Mouse (Mus musculus) kidney, adult 2 months (tissue): ENCODE measurements around the gene Zcchc2. TPM values are rescaled to one million over a fixed set of nuclear protein-coding genes. Genes with fewer than 3 reads are reported as not detected.
A peak's percentile ranks its signal among the peaks of the same experiment; 100 is the strongest.

ENCODE experiments used
- DNase-seq: peaks from one replicate; pipeline ENCODE4 v3.0.0; 2021
- H3K27ac ChIP-seq: fragments of 200-500 bp; 2 replicates; pipeline ENCODE4 v1.5.1; 2012; ENCODE audit warnings: low read depth, low read length, control low read depth, inconsistent platforms; ENCODE audit not compliant: insufficient read depth
- H3K27me3 ChIP-seq: fragments of 200-500 bp; replicated peaks from 2 replicates; pipeline ENCODE4 v1.6.1; 2012; ENCODE audit warnings: mild to moderate bottlenecking, moderate library complexity, low read length, inconsistent platforms; ENCODE audit not compliant: control insufficient read depth, insufficient read depth
- H3K36me3 ChIP-seq: fragments of 200-500 bp; 2 replicates; pipeline ENCODE4 v1.6.1; 2012; ENCODE audit warnings: mild to moderate bottlenecking, moderate library complexity, low read length, inconsistent platforms; ENCODE audit not compliant: control insufficient read depth, insufficient read depth
- H3K4me1 ChIP-seq: fragments of 200-500 bp; 2 replicates; pipeline ENCODE4 v1.6.1; 2011; ENCODE audit warnings: low read length; ENCODE audit not compliant: control insufficient read depth, insufficient read depth
- H3K4me3 ChIP-seq: fragments of 200-500 bp; 2 replicates; pipeline ENCODE4 v1.5.1; 2011; ENCODE audit warnings: mild to moderate bottlenecking, low read depth, low read length, control low read depth; ENCODE audit not compliant: insufficient read depth
- CTCF ChIP-seq: fragments of 200-500 bp; conservative IDR thresholded peaks from 2 replicates; pipeline ENCODE4 v1.5.1; 2011; ENCODE audit warnings: low read depth, mild to moderate bottlenecking, control low read depth, low read length, moderate library complexity, mixed read lengths; ENCODE audit not compliant: insufficient read depth, insufficient read length
- POLR2A ChIP-seq: fragments of 200-500 bp; IDR thresholded peaks from one replicate; pipeline ENCODE4 v1.6.1; 2011; ENCODE audit warnings: low read depth, low read length, control low read depth
- WGBS: fragments of 180-500 bp; shearing (Covaris S2); methylation state at CpG from one replicate; pipeline ENCODE4 v1.1.7; 2018; 5-methylcytosine and 5-hydroxymethylcytosine counted together
- polyA plus RNA-seq: library from polyadenylated mRNA; depleted of rRNA; stranded (reverse); fragments of >200 nt; gene quantifications from 2 replicates; pipeline ENCODE4 v1.2.3, GENCODE M21; 2012

Zcchc2 gene
- polyA plus RNA-seq, 1 experiment: 13.5 TPM

GRCm38 (mm10) chr1:105961472-105961871, 28.7 kb upstream of the Zcchc2 start:
- no peak for TF ChIP-seq CTCF
- TF ChIP-seq POLR2A: no peak
- Histone ChIP-seq H3K4me3 (no peak overlapping the region), H3K4me1 (peaks cover 8% of the 10 kb centered on the region; the same call in 1 of the 2 replicates), H3K27ac (no peak overlapping the region), H3K27me3 (no peaks in the 10 kb centered on the region), H3K36me3 (no peaks in the 10 kb centered on the region)
- 80% methylated on average over 4 of the region's 4 CpGs for WGBS
- no peak for DNase-seq

DNA sequence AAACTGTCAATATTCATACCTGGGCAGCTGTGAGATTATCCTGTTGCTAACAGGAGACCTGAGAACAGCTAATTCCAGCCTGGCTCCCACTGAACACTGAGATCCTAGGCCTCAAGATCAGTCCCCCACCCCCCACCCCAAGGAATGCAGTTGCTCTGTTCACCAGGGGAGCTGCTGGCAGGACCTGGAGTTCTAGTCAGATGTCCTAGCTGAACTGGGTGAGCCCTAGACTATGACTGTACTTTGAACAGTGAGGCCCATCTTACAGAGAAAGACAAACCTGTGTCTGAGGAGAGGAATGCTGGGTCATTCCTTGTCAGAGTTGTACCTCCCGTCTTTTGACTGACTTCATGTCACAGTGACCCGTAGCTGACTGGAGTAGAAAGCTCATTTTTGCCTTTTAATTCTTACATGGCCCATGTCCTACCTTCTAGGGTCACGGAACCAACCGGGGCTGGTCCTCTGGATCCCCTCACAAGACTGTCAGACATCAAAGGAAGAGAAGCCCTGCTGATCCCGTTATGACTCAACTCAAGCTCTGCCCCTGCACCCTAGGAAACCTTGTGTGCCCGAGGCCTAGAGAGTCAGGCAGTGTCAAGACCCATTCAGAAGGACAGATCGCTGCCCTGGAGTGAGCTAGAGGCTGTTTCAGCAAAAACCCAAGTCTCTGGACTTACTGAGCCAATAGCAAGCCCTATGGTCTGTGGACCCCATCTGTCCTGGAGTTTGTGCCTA, 28.0 kb upstream of the Zcchc2 start:
- Histone ChIP-seq H3K27me3 (no peaks in the 10 kb centered on the region), H3K27ac (no peak overlapping the region), H3K4me3 (no peak overlapping the region), H3K36me3 (no peaks in the 10 kb centered on the region), H3K4me1 (peaks cover 8% of the 10 kb centered on the region; the same call in 1 of the 2 replicates)
- DNase-seq: peak; percentile 37
- WGBS: 72% methylated on average over 7 of the region's 7 CpGs
- TF ChIP-seq POLR2A (no peak), CTCF (no peak)

GRCm38 (mm10) chr1:105962852-105963251, 27.4 kb upstream of the Zcchc2 start:
- Histone ChIP-seq H3K27ac (no peak overlapping the region), H3K4me3 (no peak overlapping the region), H3K27me3 (no peaks in the 10 kb centered on the region), H3K36me3 (no peaks in the 10 kb centered on the region), H3K4me1 (peaks cover 8% of the 10 kb centered on the region; the same call in 1 of the 2 replicates)
- WGBS: 98% methylated on average over 9 of the region's 9 CpGs
- no peak for DNase-seq
- TF ChIP-seq CTCF: no peak
- no peak for TF ChIP-seq POLR2A

DNA sequence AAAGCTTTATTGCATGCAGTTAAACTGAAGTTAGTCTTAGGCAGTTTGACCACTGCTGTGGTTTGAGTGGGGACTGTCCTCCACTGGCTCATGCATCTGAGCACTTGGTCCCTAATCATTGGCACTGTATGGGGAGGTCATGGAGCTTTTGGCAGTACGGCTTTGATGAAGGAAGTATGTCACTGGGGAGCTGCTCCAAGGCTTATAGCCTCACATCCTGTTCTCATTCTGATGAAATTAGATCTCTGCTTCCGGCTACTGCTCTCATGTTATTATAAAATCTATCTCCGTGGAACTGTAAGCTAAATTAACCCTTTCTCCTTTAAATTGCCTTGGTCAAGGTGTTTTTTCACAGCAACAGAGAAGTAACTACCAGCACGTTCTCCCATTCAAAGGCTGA, 25.7 kb upstream of the Zcchc2 start:
- Histone ChIP-seq H3K27ac (no peak overlapping the region), H3K36me3 (no peaks in the 10 kb centered on the region), H3K4me3 (no peak overlapping the region), H3K27me3 (no peaks in the 10 kb centered on the region), H3K4me1 (peaks cover 8% of the 10 kb centered on the region; the same call in 1 of the 2 replicates)
- WGBS: 58% methylated on average over 4 of the region's 4 CpGs
- DNase-seq: no peak
- TF ChIP-seq CTCF (no peak), POLR2A (no peak)

DNA sequence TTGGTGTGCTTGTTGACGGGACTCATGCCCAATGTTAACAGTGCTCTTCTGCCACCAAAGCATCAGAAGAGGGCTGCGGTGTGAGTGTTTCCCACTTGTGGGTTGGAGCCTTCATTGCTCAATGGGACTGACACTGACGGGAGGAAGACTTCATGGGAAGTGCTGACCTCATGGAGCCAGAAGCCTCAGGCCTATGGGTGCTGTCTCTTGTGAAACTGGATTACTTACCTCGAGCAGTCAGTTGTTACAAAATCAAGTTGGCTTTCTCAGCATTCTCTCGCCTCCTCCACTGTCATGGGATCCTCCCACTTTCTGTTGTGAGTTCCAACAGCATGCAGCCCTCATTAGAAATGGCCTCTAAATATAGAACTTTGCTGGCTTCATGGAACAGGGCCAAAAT, 25.0 kb upstream of the Zcchc2 start:
- Histone ChIP-seq H3K27me3 (no peaks in the 10 kb centered on the region), H3K4me1 (peaks cover 8% of the 10 kb centered on the region; the same call in 1 of the 2 replicates), H3K27ac (no peak overlapping the region), H3K36me3 (no peaks in the 10 kb centered on the region), H3K4me3 (no peak overlapping the region)
- TF ChIP-seq CTCF: no peak
- TF ChIP-seq POLR2A: no peak
- 68% methylated on average over 5 of the region's 5 CpGs for WGBS
- no peak for DNase-seq

- TF ChIP-seq CTCF: no peak
- TF ChIP-seq POLR2A: no peak
- peak overlapping the region; percentile 88 for H3K27ac ChIP-seq
- H3K27me3 ChIP-seq: no peaks in the 10 kb centered on the region
- H3K4me3 ChIP-seq: peak overlapping the region; percentile 35
- 0 out of 2 replicates have a peak, but pooled peaks cover 4% of the 10 kb centered on the region for H3K4me1 ChIP-seq
- WGBS: 7% methylated on average over 10 of the region's 10 CpGs
- H3K36me3 ChIP-seq: no peaks in the 10 kb centered on the region
- DNase-seq: peak; percentile 60
These were observed 18.6 kb upstream of the Zcchc2 start for GRCm38 (mm10) chr1:105971490-105972170.

DNA sequence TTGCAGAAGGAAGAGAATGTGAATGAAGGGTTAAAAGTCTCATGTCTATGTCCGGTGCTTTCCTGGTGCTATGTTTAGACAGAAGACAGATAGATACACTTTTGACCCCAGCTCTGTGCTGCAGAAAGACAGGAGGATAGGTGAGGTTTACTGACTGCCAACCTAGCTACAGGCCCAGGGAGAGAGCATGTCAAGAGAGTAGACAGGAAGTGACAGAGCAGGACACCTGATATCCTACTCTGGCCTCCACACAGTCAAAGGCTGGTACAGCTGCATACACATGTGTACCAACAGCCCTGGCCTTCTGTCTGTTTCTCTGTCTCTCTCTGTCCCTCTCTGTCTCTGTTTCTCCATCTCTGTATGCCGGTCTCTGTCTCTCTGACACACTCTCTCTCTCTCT, 16.2 kb upstream of the Zcchc2 start:
- TF ChIP-seq CTCF (no peak), POLR2A (no peak)
- DNase-seq: no peak
- Histone ChIP-seq H3K36me3 (no peaks in the 10 kb centered on the region), H3K27ac (no peak overlapping the region), H3K4me3 (no peak overlapping the region), H3K4me1 (peaks cover 14% of the 10 kb centered on the region; the same call in 1 of the 2 replicates), H3K27me3 (no peaks in the 10 kb centered on the region)
- 64% methylated on average over 2 of the region's 2 CpGs for WGBS
